Mouse (Mus musculus) lung, adult 2 months (tissue): ENCODE data around the gene Akr1b10. TPM values are rescaled to one million over a fixed set of nuclear protein-coding genes. Genes with fewer than 3 reads are reported as not detected.
A peak's percentile ranks its signal among the peaks of the same experiment; 100 is the strongest.
"Not testable (repeated sequence)": the region's sequence is repeated elsewhere in the genome, so short reads cannot be mapped to it uniquely, and the experiment has no call there.

Experiments used
- DNase-seq: peaks from one replicate; pipeline ENCODE4 v3.0.0; 2022
- H3K4me1 ChIP-seq: fragments of 200-500 bp; 2 replicates; pipeline ENCODE4 v1.6.1; 2011; ENCODE audit warnings: low read length; ENCODE audit not compliant: control insufficient read depth, insufficient read depth
- H3K4me3 ChIP-seq: fragments of 200-500 bp; replicated peaks from 2 replicates; pipeline ENCODE3; 2011; ENCODE audit warnings: low read depth, mild to moderate bottlenecking, control low read depth, low read length; ENCODE audit errors: extremely low read depth
- CTCF ChIP-seq: fragments of 200-500 bp; IDR thresholded peaks from 2 replicates; pipeline ENCODE4 v1.5.1; 2011; ENCODE audit warnings: mild to moderate bottlenecking, low read length, control low read depth; ENCODE audit not compliant: insufficient read depth
- POLR2A ChIP-seq: fragments of 200-500 bp; IDR thresholded peaks from 2 replicates; pipeline ENCODE4 v1.6.1; 2011; ENCODE audit warnings: low read depth, mild to moderate bottlenecking, control low read depth, low read length, borderline replicate concordance; ENCODE audit errors: extremely low read depth
- WGBS: fragments of 180-500 bp; shearing (Covaris S2); methylation state at CpG from one replicate; pipeline ENCODE4 v1.1.7; 2018; 5-methylcytosine and 5-hydroxymethylcytosine counted together
- polyA plus RNA-seq: library from polyadenylated mRNA; depleted of rRNA; stranded (reverse); fragments of >200 nt; gene quantifications from 2 replicates; pipeline ENCODE4 v1.2.3, GENCODE M21; 2012

Gene Akr1b10
- polyA plus RNA-seq, 1 experiment, result 21.2 TPM

DNA sequence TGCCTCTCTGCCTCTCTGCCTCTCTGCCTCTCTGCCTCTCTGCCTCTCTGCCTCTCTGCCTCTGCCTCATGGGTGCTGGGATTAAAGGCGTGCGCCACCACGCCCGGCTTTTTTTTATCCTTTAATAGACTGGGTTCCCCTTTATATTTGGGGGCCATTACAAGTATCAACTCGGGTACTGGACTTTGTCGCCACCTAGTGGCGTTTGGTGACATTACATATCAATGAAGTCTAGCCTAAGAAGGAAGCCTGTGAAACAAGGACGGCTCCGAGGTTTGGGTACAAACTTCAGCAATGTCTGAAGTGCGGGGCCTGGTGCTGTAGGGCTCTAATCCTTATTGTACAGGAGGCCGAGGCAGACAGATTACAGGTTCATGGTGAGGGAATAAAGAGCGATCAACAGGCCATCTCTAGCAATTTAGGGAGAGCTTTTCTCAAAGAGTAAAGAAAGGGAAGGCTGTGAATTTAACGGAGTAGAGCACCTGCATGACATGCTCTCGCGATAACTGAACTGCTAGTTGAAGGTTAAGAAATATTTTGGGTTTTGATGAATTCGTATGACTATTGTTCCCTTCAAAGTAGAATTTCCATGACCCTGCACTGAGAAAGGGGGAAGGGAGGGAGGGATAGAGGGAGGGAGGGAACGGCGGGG is 12.2 kb upstream of the Akr1b10 start:
- Histone ChIP-seq H3K4me1 (no peaks in the 10 kb centered on the region; the same call in 1 of the 2 replicates), H3K4me3 (no peak overlapping the region)
- DNase-seq, result peak; percentile 75
- WGBS, result 20% methylated on average over 18 of the region's 18 CpGs
- TF ChIP-seq CTCF, result 0 out of 2 replicates have a peak, but pooled peaks have one; percentile 11
- TF ChIP-seq POLR2A, result no peak

DNA sequence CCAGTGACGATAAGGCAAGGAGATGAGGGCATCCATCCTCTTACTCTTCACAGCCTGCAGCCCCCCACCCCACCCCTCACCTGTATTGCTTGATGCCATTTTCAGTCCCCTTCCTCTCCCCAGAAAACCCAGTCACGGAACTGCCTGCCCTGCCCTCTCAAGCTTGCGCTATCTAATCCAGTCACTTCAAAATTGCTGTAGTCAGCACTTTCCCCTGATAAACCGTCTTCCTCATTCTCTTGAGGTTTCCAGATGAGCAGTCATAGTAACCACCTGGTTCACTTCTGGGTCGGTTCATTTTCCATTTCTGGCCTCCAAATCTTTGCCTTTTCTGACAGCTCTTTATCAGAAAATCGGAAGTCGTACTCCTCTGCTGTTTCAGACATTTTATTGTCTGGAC is 10.2 kb upstream of the Akr1b10 start:
- H3K4me1 ChIP-seq, result no peaks in the 10 kb centered on the region; the same call in 1 of the 2 replicates
- 70% methylated on average over 7 of the region's 7 CpGs for WGBS
- H3K4me3 ChIP-seq, result no peak overlapping the region
- TF ChIP-seq CTCF, result no peak
- no peak for TF ChIP-seq POLR2A
- no peak for DNase-seq

DNA sequence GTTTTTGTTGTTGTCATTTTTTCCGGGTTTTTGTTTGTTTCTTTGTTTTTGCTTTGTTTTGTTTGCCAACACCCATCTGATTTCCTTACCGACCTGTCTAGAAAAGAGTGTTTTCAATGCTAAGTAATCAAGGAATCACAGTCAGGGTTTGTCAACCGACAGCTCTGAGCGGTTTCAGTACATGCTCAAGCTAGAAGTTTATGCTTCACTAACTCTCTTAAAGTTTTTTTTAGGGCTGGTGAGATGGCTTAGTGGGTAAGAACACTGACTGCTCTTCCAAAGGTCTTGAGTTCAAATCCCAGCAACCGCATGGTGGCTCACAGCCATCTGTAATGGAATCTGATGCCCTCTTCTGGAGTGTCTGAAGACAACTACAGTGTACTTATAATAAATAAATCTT is 8.1 kb upstream of the Akr1b10 start:
- 68% methylated on average over 5 of the region's 5 CpGs for WGBS
- not testable (repeated sequence) for H3K4me1 ChIP-seq, H3K4me3 ChIP-seq, DNase-seq

DNA sequence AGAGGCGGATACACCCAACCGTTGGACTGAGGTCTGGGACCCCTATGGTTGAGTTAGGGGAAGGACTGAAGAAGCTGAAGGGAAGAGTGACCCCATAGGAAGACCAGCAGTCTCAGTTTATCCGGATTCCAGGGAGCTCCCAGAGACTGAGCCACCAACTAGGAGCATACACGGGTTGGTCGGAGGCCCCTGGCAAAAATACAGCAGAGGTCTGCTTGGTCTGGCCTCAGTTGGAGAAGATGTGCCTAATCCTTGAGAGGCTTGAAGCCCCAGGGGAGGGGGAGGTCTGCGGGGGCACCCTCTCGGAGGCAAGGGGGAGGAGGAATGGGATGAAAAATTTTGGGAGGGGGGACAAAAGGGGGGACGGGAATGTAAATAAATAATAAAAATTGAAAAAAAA is 617 bp upstream of the Akr1b10 start:
- 51% methylated on average over 8 of the region's 8 CpGs for WGBS
- no peak overlapping the region for H3K4me3 ChIP-seq
- TF ChIP-seq POLR2A, result no peak
- no peak for TF ChIP-seq CTCF
- DNase-seq, result no peak
- H3K4me1 ChIP-seq, result no peaks in the 10 kb centered on the region

DNA sequence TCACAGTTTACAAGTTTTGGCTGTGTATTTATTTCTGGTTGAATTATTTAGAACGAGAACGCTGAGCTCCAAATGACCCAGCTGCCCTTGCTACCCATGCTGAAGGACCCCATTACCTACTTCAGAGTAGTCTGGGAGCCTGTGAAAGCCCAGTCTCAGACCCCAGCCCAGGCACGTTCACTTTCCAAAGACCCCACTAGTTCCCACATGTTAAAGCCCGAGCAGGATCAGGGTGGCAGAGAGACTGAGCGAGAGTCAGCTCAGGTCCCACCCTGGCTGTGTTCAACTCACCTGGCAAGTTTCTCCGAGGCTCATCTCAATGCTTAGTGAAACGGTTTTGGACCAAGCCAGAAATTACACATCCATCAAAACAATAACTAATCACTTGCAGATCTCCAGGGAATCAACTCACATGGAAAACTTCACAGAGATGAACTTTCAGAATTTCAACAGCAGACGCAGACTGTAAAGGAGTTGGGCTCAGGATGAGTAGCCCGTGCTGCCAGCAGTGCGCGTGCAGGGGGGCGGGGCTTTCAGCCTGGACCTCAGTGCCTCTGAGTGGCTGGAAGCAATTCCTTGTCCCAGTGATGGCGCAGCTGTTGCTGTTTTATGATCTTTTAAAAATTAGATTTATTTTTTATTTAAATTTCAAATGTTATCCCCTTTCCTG is 818 bp downstream of the Akr1b10 start:
- WGBS, result 2% methylated on average over 13 of the region's 13 CpGs
- peak; percentile 42 for DNase-seq
- peak overlapping the region; percentile 96 for H3K4me3 ChIP-seq
- TF ChIP-seq POLR2A (no peak), CTCF (no peak)
- H3K4me1 ChIP-seq, result no peaks in the 10 kb centered on the region

DNA sequence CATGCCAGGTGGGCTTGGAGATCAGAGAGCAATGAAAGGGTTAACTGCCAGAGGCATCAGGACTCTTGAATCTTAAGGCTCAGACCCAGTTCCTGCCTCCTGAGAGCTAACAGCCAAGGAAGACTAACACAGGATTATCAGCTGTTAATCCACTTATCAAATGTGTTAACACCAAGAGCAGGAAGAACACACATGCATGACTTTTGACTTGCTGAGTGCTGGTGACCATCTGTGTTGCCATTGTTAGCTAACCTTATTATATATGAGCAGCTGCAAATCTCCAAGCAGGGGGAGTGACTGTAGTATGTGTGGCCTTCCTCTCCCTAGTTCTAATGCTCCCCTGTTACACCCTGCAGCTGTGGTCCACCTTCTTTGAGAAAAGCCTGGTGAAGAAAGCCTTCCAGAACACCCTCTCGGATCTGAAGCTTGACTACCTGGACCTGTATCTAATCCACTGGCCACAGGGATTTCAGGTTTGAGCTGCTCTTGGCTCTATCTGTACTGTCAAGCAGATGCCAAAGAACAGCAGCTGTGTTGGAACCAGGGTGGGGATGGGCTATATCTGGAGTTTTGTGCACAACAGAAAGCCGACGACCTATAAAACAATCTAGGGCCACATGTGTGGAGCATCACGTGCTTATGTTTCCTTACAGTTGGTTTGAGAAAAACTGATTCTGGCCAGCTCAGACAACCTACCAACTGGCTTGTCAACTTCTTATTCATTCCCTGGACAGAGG is 4.6 kb downstream of the Akr1b10 start:
- no peak for DNase-seq
- 80% methylated on average over 4 of the region's 4 CpGs for WGBS
- no peaks in the 10 kb centered on the region for H3K4me1 ChIP-seq
- TF ChIP-seq POLR2A, result no peak
- TF ChIP-seq CTCF, result no peak
- H3K4me3 ChIP-seq, result no peak overlapping the region

DNA sequence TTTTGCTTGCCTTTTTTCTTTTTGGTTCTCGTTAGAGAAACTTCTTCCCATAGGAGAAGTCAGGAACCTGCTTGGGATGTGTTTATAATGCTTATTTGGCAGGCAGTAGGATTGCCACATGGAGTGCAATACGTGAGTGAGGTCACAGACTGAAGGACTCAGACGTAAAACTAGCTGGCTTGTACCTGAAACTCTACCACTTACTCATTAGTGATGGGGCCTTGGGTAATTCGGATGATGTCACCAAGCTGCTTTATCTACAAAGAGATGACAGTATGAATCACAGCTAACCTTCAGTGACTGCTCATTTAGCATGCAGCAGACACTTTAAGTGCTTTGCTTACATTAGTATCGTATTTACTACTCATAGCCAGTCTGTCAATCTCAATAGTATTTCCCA is 11.9 kb downstream of the Akr1b10 start:
- Histone ChIP-seq H3K4me3 (no peak overlapping the region), H3K4me1 (no peaks in the 10 kb centered on the region)
- TF ChIP-seq CTCF (no peak), POLR2A (no peak)
- WGBS, result 71% methylated on average over 5 of the region's 5 CpGs
- no peak for DNase-seq

DNA sequence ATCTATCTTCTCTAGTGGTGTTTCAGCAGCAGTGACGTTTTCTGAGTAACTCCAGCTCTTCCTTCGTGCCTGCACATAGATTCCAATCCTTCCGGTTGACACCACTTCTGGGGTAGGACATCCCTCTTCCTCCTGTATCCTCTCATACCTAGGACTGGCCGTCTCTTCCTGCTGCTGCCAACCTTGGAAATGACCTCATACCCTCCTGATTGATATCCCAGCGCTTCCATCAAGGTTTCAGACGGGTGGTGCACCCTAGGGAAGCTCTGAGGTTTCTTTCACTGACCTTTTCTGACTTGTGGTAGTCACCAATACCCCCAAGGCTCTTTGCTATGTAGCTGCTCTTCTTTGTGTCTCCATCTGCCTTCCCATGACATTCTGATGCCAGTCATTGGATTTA is 14.4 kb downstream of the Akr1b10 start:
- 76% methylated on average over 6 of the region's 6 CpGs for WGBS
- H3K4me1 ChIP-seq, result no peaks in the 10 kb centered on the region
- no peak for TF ChIP-seq CTCF
- TF ChIP-seq POLR2A, result no peak
- H3K4me3 ChIP-seq, result no peak overlapping the region
- no peak for DNase-seq

DNA sequence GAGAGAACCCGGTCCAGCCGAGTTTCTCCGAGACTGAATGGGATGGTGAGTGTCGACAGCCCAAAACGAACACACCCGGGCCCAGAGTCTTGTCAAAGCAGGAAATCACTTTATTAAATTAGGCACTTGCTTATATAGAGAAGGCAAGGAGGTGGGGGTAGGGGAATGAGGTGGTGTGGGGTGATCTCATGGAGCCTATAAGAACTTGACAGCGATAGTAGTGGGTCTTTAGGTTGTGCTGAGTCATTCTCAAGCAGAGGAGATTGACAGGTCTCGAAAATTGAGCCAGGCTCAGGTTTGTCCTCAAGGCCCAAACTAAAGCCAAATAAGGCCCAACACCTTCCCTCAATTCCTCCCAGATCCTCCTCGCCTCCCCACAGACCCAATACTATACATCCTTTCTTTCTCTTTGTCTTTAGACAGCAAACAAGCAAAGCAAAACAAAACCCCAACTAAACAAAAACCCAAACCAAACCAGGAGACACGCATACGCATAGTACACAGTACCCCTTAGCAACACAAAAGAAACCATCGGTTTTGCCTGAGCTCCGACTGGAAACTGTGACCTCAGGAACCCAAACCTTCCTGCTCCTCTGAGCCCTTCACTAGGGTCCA is 15.7 kb downstream of the Akr1b10 start:
- 79% methylated on average over 13 of the region's 13 CpGs for WGBS
- DNase-seq, result no peak

More for the DNA sequence above, 15.7 kb downstream of the Akr1b10 start:
- TF ChIP-seq CTCF, result no peak
- TF ChIP-seq POLR2A, result no peak
- Histone ChIP-seq H3K4me1 (no peaks in the 10 kb centered on the region), H3K4me3 (no peak overlapping the region)
